Mouse (Mus musculus): ENCODE results near the gene Itpk1.

Itpk1 gene

GRCm38 (mm10) chr12:102704457-102705198 lies at the start of gene Itpk1:
Gene Itpk1, minus strand, starts transcription at chr12:102704930.
- peak; percentile 85 for DNase-seq (ENCODE audit: low read depth)

GRCm38 (mm10) chr12:102748256-102748655 lies 43.5 kb upstream of the Itpk1 start:
- DNase-seq (ENCODE audit: low read depth): no peak

GRCm38 (mm10) chr12:102744839-102745238 lies 40.1 kb upstream of the Itpk1 start:
- peak; percentile 90 for DNase-seq (ENCODE audit: low read depth)

- DNase-seq (ENCODE audit: low read depth): peak; percentile 96
Measured at GRCm38 (mm10) chr12:102743589-102744574, 39.2 kb upstream of the Itpk1 start, which contains the start of the genes Moap1 and Tmem251. Gene Moap1, minus strand, starts transcription at chr12:102743661. Gene Tmem251, plus strand, starts transcription at chr12:102743762.

- DNase-seq (ENCODE audit: low read depth): no peak
Measured at GRCm38 (mm10) chr12:102743036-102743588, 38.4 kb upstream of the Itpk1 start.

GRCm38 (mm10) chr12:102742056-102742455 lies 37.3 kb upstream of the Itpk1 start:
- no peak for DNase-seq (ENCODE audit: low read depth)

- peak; percentile 70 for DNase-seq (ENCODE audit: low read depth)
Measured at GRCm38 (mm10) chr12:102740285-102740684, 35.6 kb upstream of the Itpk1 start.

- DNase-seq (ENCODE audit: low read depth): no peak
Measured at GRCm38 (mm10) chr12:102739096-102739495, 34.4 kb upstream of the Itpk1 start.

GRCm38 (mm10) chr12:102733381-102733780 lies 28.7 kb upstream of the Itpk1 start:
- peak; percentile 88 for DNase-seq (ENCODE audit: low read depth)

GRCm38 (mm10) chr12:102730798-102731619 lies 26.3 kb upstream of the Itpk1 start:
- DNase-seq (ENCODE audit: low read depth): no peak

GRCm38 (mm10) chr12:102729855-102730797 lies 25.4 kb upstream of the Itpk1 start:
- peak; percentile 73 for DNase-seq (ENCODE audit: low read depth)

- peak; percentile 81 for DNase-seq (ENCODE audit: low read depth)
Measured at GRCm38 (mm10) chr12:102725761-102726175, 21.0 kb upstream of the Itpk1 start.

- DNase-seq (ENCODE audit: low read depth): peak; percentile 83
Measured at GRCm38 (mm10) chr12:102725146-102725545, 20.4 kb upstream of the Itpk1 start.

GRCm38 (mm10) chr12:102723861-102724260 lies 19.1 kb upstream of the Itpk1 start:
- no peak for DNase-seq (ENCODE audit: low read depth)

GRCm38 (mm10) chr12:102722966-102723365 lies 18.2 kb upstream of the Itpk1 start:
- DNase-seq (ENCODE audit: low read depth): peak; percentile 45

GRCm38 (mm10) chr12:102722451-102722850 lies 17.7 kb upstream of the Itpk1 start:
- no peak for DNase-seq (ENCODE audit: low read depth)

- DNase-seq (ENCODE audit: low read depth): peak; percentile 86
Measured at GRCm38 (mm10) chr12:102719552-102720315, 15.0 kb upstream of the Itpk1 start.

GRCm38 (mm10) chr12:102714654-102715395 lies 10.1 kb upstream of the Itpk1 start:
- DNase-seq (ENCODE audit: low read depth): no peak

- peak; percentile 29 for DNase-seq (ENCODE audit: low read depth)
Measured at GRCm38 (mm10) chr12:102714116-102714515, 9.4 kb upstream of the Itpk1 start.
